Mouse (Mus musculus): ENCODE results near the gene D10Wsu102e. TPM values are rescaled to one million over a fixed set of nuclear protein-coding genes. Genes with fewer than 3 reads are reported as not detected.

The D10Wsu102e gene
- polyA plus RNA-seq, 1 experiment from 2014 or later = 1.2 TPM

GRCm38 (mm10) chr10:83332581-83332980, 27.4 kb upstream of the D10Wsu102e start:
- peaks cover 38% of the 10 kb centered on the region for H3K27me3 ChIP-seq
- no peak overlapping the region for H3K4me2 ChIP-seq (replicated peaks)
- ATAC-seq (ENCODE audit: low FRiP score, low read depth) = no peak
- no peaks in the 10 kb centered on the region for H3K9me3 ChIP-seq
- no peaks in the 10 kb centered on the region for H3K36me3 ChIP-seq
- H3K9ac ChIP-seq (replicated peaks) = no peak overlapping the region
- H3K4me1 ChIP-seq = no peaks in the 10 kb centered on the region
- 91% methylated on average over 11 of the region's 11 CpGs for WGBS
- H3K27ac ChIP-seq (replicated peaks) = no peak overlapping the region
- H3K4me3 ChIP-seq = no peak overlapping the region

GRCm38 (mm10) chr10:83336336-83336735, 23.7 kb upstream of the D10Wsu102e start:
- Histone ChIP-seq H3K9ac (replicated peaks) (no peak overlapping the region), H3K27me3 (peaks cover 60% of the 10 kb centered on the region), H3K4me2 (replicated peaks) (no peak overlapping the region)

GRCm38 (mm10) chr10:83337159-83337951, 22.7 kb upstream of the D10Wsu102e start, which contains the start of gene Slc41a2:
Slc41a2 (minus strand) TSS chr10:83337882.
- peak within 1 kb of the TSS; percentile 44 for H3K27ac ChIP-seq (replicated peaks)
- H3K9me3 ChIP-seq = no peaks in the 10 kb centered on the region
- peak within 1 kb of the TSS; percentile 66 for H3K4me3 ChIP-seq
- ATAC-seq (ENCODE audit: low FRiP score, low read depth) = peak; percentile 90
- peak within 1 kb of the TSS; percentile 76 for H3K9ac ChIP-seq (replicated peaks)
- no peaks in the 10 kb centered on the region for H3K4me1 ChIP-seq
- H3K27me3 ChIP-seq = peaks cover 59% of the 10 kb centered on the region
- H3K36me3 ChIP-seq = no peaks in the 10 kb centered on the region
- peak within 1 kb of the TSS; percentile 91 for H3K4me2 ChIP-seq (replicated peaks)
- under 1% methylated on average over 69 of the region's 102 CpGs for WGBS

More at GRCm38 (mm10) chr10:83336336-83336735, 23.7 kb upstream of the D10Wsu102e start:
- H3K4me3 ChIP-seq = no peak overlapping the region
- no peaks in the 10 kb centered on the region for H3K4me1 ChIP-seq
- H3K36me3 ChIP-seq = no peaks in the 10 kb centered on the region
- no peaks in the 10 kb centered on the region for H3K9me3 ChIP-seq
- WGBS = 27% methylated on average over 7 of the region's 7 CpGs
- no peak for ATAC-seq (ENCODE audit: low FRiP score, low read depth)
- no peak overlapping the region for H3K27ac ChIP-seq (replicated peaks)

GRCm38 (mm10) chr10:83337971-83338598, 21.9 kb upstream of the D10Wsu102e start:
- peak overlapping the region; percentile 91 for H3K4me2 ChIP-seq (replicated peaks)
- peak overlapping the region; percentile 76; the same call in 1 of the 2 replicates for H3K9ac ChIP-seq (replicated peaks)
- H3K27ac ChIP-seq (replicated peaks) = peak overlapping the region; percentile 44; the same call in 1 of the 2 replicates
- peaks cover 60% of the 10 kb centered on the region for H3K27me3 ChIP-seq
- H3K4me1 ChIP-seq = no peaks in the 10 kb centered on the region
- no peak; the same call in 1 of the 2 replicates for ATAC-seq (ENCODE audit: low FRiP score, low read depth)
- H3K4me3 ChIP-seq = peak overlapping the region; percentile 66
- H3K36me3 ChIP-seq = no peaks in the 10 kb centered on the region
- no peaks in the 10 kb centered on the region for H3K9me3 ChIP-seq
- 48% methylated on average over 8 of the region's 9 CpGs for WGBS

GRCm38 (mm10) chr10:83341226-83341625, 18.8 kb upstream of the D10Wsu102e start:
- no peaks in the 10 kb centered on the region for H3K36me3 ChIP-seq
- H3K4me2 ChIP-seq (replicated peaks) = no peak overlapping the region
- peaks cover 40% of the 10 kb centered on the region for H3K27me3 ChIP-seq
- no peaks in the 10 kb centered on the region for H3K9me3 ChIP-seq
- no peak overlapping the region for H3K27ac ChIP-seq (replicated peaks)
- no peak for ATAC-seq (ENCODE audit: low FRiP score, low read depth)
- no peak overlapping the region for H3K4me3 ChIP-seq
- WGBS = 44% methylated on average over 2 of the region's 2 CpGs
- H3K9ac ChIP-seq (replicated peaks) = no peak overlapping the region
- H3K4me1 ChIP-seq = no peaks in the 10 kb centered on the region

- H3K27me3 ChIP-seq = peaks cover 24% of the 10 kb centered on the region; the same call in 1 of the 2 replicates
- WGBS = 86% methylated on average over 5 of the region's 5 CpGs
- no peak overlapping the region for H3K27ac ChIP-seq (replicated peaks)
- no peak for ATAC-seq (ENCODE audit: low FRiP score, low read depth)
- no peak overlapping the region for H3K9ac ChIP-seq (replicated peaks)
- no peaks in the 10 kb centered on the region for H3K9me3 ChIP-seq
- H3K4me1 ChIP-seq = 0 out of 2 replicates have a peak, but pooled peaks cover 3% of the 10 kb centered on the region
- H3K4me3 ChIP-seq = no peak overlapping the region
- no peaks in the 10 kb centered on the region for H3K36me3 ChIP-seq
- H3K4me2 ChIP-seq (replicated peaks) = no peak overlapping the region
Observed at GRCm38 (mm10) chr10:83343171-83343570, 16.9 kb upstream of the D10Wsu102e start.

- Histone ChIP-seq H3K36me3 (no peaks in the 10 kb centered on the region), H3K4me2 (replicated peaks) (no peak overlapping the region), H3K9me3 (no peaks in the 10 kb centered on the region), H3K27me3 (0 out of 2 replicates have a peak, but pooled peaks cover 22% of the 10 kb centered on the region), H3K4me3 (no peak overlapping the region), H3K9ac (replicated peaks) (no peak overlapping the region), H3K4me1 (0 out of 2 replicates have a peak, but pooled peaks cover 3% of the 10 kb centered on the region), H3K27ac (replicated peaks) (no peak overlapping the region)
- 55% methylated on average over 2 of the region's 2 CpGs for WGBS
- no peak for ATAC-seq (ENCODE audit: low FRiP score, low read depth)
Observed at GRCm38 (mm10) chr10:83343828-83344685, 16.0 kb upstream of the D10Wsu102e start.

- no peak overlapping the region for H3K4me3 ChIP-seq
- no peak for ATAC-seq (ENCODE audit: low FRiP score, low read depth)
- H3K27me3 ChIP-seq = 0 out of 2 replicates have a peak, but pooled peaks cover 10% of the 10 kb centered on the region
- H3K4me1 ChIP-seq = 0 out of 2 replicates have a peak, but pooled peaks cover 3% of the 10 kb centered on the region
- no peak overlapping the region for H3K27ac ChIP-seq (replicated peaks)
- no peaks in the 10 kb centered on the region for H3K9me3 ChIP-seq
- WGBS = 32% methylated on average over 7 of the region's 7 CpGs
- H3K36me3 ChIP-seq = no peaks in the 10 kb centered on the region
- no peak overlapping the region for H3K4me2 ChIP-seq (replicated peaks)
- no peak overlapping the region for H3K9ac ChIP-seq (replicated peaks)
Observed at GRCm38 (mm10) chr10:83345693-83346358, 14.2 kb upstream of the D10Wsu102e start.

- Histone ChIP-seq H3K36me3 (no peaks in the 10 kb centered on the region), H3K4me3 (no peak overlapping the region), H3K27ac (replicated peaks) (no peak overlapping the region), H3K9me3 (no peaks in the 10 kb centered on the region), H3K9ac (replicated peaks) (no peak overlapping the region), H3K4me1 (0 out of 2 replicates have a peak, but pooled peaks cover 3% of the 10 kb centered on the region), H3K4me2 (replicated peaks) (no peak overlapping the region), H3K27me3 (0 out of 2 replicates have a peak, but pooled peaks cover 10% of the 10 kb centered on the region)
- WGBS = 88% methylated on average over 5 of the region's 5 CpGs
- no peak for ATAC-seq (ENCODE audit: low FRiP score, low read depth)
Observed at GRCm38 (mm10) chr10:83346359-83346736, 13.7 kb upstream of the D10Wsu102e start.

GRCm38 (mm10) chr10:83347494-83347893, 12.5 kb upstream of the D10Wsu102e start:
- no peak for ATAC-seq (ENCODE audit: low FRiP score, low read depth)
- Histone ChIP-seq H3K4me1 (0 out of 2 replicates have a peak, but pooled peaks cover 3% of the 10 kb centered on the region), H3K36me3 (no peaks in the 10 kb centered on the region), H3K9me3 (no peaks in the 10 kb centered on the region), H3K9ac (replicated peaks) (0 out of 2 replicates have a peak overlapping the region, but pooled peaks have one; percentile 28), H3K27me3 (0 out of 2 replicates have a peak, but pooled peaks cover 9% of the 10 kb centered on the region), H3K27ac (replicated peaks) (no peak overlapping the region), H3K4me2 (replicated peaks) (no peak overlapping the region), H3K4me3 (no peak overlapping the region)
- WGBS = 17% methylated on average over 7 of the region's 7 CpGs

GRCm38 (mm10) chr10:83350689-83351088, 9.3 kb upstream of the D10Wsu102e start:
- Histone ChIP-seq H3K36me3 (no peaks in the 10 kb centered on the region), H3K4me2 (replicated peaks) (no peak overlapping the region), H3K9ac (replicated peaks) (no peak overlapping the region), H3K27ac (replicated peaks) (no peak overlapping the region), H3K4me1 (0 out of 2 replicates have a peak, but pooled peaks cover 3% of the 10 kb centered on the region), H3K27me3 (0 out of 2 replicates have a peak, but pooled peaks cover 3% of the 10 kb centered on the region), H3K9me3 (no peaks in the 10 kb centered on the region), H3K4me3 (no peak overlapping the region)
- ATAC-seq (ENCODE audit: low FRiP score, low read depth) = no peak
- WGBS = 91% methylated on average over 2 of the region's 2 CpGs

Measured in midbrain, embryonic 12.5 days (tissue).